Mouse (Mus musculus) thymus, adult 2 months (tissue): Measurements from ENCODE around the gene Zfp777. TPM values are rescaled to one million over a fixed set of nuclear protein-coding genes. Genes with fewer than 3 reads are reported as not detected.
A peak's percentile ranks its signal among the peaks of the same experiment; 100 is the strongest.

ENCODE experiments used
- DNase-seq: peaks from one replicate; pipeline ENCODE4 v3.0.0; 2021
- H3K27ac ChIP-seq: fragments of 200-500 bp; 2 replicates; pipeline ENCODE4 v1.5.1; 2012; ENCODE audit warnings: low read length, control low read depth; ENCODE audit not compliant: control insufficient read depth, insufficient read depth
- H3K27me3 ChIP-seq: fragments of 200-500 bp; 2 replicates; pipeline ENCODE4 v1.6.1; 2012; ENCODE audit warnings: mild to moderate bottlenecking, low read length, moderate library complexity, mixed read lengths; ENCODE audit not compliant: control insufficient read depth, insufficient read depth
- H3K36me3 ChIP-seq: fragments of 200-500 bp; 2 replicates; pipeline ENCODE4 v1.6.1; 2012; ENCODE audit warnings: mild to moderate bottlenecking, low read length, moderate library complexity; ENCODE audit not compliant: control insufficient read depth, insufficient read depth
- H3K4me1 ChIP-seq: fragments of 200-500 bp; replicated peaks from 2 replicates; pipeline ENCODE4 v1.6.1; 2012; ENCODE audit warnings: low read length; ENCODE audit not compliant: control insufficient read depth, insufficient read depth
- H3K4me3 ChIP-seq: fragments of 200-500 bp; 2 replicates; pipeline ENCODE4 v1.5.1; 2012; ENCODE audit warnings: mild to moderate bottlenecking, low read length, control low read depth, moderate library complexity; ENCODE audit not compliant: control insufficient read depth, insufficient read depth
- CTCF ChIP-seq: fragments of 200-500 bp; IDR thresholded peaks from 2 replicates; pipeline ENCODE4 v1.5.1; 2012; ENCODE audit warnings: mild to moderate bottlenecking, control low read depth, low read length, moderate library complexity, borderline replicate concordance; ENCODE audit not compliant: control insufficient read depth, poor library complexity, insufficient read depth; ENCODE audit errors: extremely low read depth
- POLR2A ChIP-seq: fragments of 200-500 bp; IDR thresholded peaks from 2 replicates; pipeline ENCODE4 v1.6.1; 2012; ENCODE audit warnings: mild to moderate bottlenecking, low read length, control low read depth, moderate library complexity; ENCODE audit not compliant: control insufficient read depth, poor library complexity, insufficient read depth; ENCODE audit errors: extremely low read depth
- WGBS: fragments of 180-500 bp; shearing (Covaris S2); methylation state at CpG from one replicate; pipeline ENCODE4 v1.1.7; 2018; 5-methylcytosine and 5-hydroxymethylcytosine counted together
- polyA plus RNA-seq: library from polyadenylated mRNA; depleted of rRNA; stranded (reverse); fragments of >200 nt; gene quantifications from 2 replicates; pipeline ENCODE4 v1.2.3, GENCODE M21; 2012; rRNA removed

Zfp777 gene
- polyA plus RNA-seq = 43.5 and 45.5 TPM in 2 replicates

DNA sequence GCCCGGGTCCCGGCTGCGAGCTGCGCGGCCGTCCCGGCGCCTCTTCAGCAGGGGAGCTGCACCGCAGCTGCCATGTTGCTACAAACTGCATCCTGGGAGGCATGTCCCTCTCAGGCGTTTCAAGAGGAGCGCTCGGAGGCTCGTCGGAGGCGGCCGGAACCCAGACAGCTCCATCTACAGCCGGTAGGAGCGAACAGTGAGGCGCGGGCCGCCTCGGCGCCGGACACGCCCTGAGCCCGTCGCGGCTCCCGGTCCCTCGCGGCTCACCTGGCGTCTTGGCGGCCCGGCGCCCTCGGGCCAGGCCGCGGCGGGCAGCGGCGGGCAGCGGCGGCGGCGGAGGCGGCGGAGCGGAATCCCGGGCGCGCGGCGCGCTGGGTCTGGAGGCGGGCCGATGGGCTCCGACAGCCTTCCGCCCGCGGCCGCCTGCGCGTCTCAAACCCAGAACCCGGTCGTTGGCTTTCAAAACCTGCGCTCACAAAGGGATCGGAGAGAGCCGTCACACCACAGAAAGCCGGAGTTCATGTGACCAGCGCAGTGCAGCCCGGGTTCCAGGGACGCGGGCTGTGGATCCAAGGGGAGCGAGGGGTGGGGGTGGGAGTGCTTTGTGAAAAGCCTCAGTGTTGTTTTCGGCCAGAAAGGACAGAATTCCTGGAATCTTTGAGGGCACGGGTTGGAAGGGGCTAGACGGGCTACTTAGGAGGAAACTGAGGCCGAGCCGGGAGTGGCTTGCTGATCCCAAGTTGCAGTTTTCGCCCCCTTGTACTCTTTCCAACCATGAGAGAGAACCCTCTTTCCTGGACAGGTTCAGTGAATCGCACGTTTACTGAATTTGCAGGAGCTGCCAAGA, at the start of gene Zfp777:
TSS of gene Zfp777 (minus strand) at position 486 of the 847 bp plus-strand sequence.
- Histone ChIP-seq H3K36me3 (peaks cover 7% of the 10 kb centered on the region), H3K27ac (no peak within 1 kb of the TSS), H3K4me3 (peak within 1 kb of the TSS; percentile 75), H3K4me1 (peaks cover 13% of the 10 kb centered on the region), H3K27me3 (no peaks in the 10 kb centered on the region)
- peak; percentile 77 for DNase-seq
- 2% methylated on average over 82 of the region's 82 CpGs for WGBS
- TF ChIP-seq POLR2A = peak; percentile 41; the same call in 1 of the 2 replicates
- TF ChIP-seq CTCF = peak; percentile 68; the same call in 1 of the 2 replicates

- 44% methylated on average over 14 of the region's 14 CpGs for WGBS
- Histone ChIP-seq H3K27me3 (no peaks in the 10 kb centered on the region), H3K4me1 (peaks cover 14% of the 10 kb centered on the region), H3K27ac (no peak overlapping the region), H3K36me3 (peaks cover 12% of the 10 kb centered on the region), H3K4me3 (no peak overlapping the region)
- no peak for TF ChIP-seq CTCF
- no peak for TF ChIP-seq POLR2A
- DNase-seq = no peak
These were observed 38.4 kb upstream of the Zfp777 start for GRCm38 (mm10) chr6:48086957-48087715.

GRCm38 (mm10) chr6:48086471-48086878, 37.8 kb upstream of the Zfp777 start, which contains the start of gene Zfp746:
TSS of gene Zfp746 (minus strand) at chr6:48086593.
- peak; percentile 95 for DNase-seq
- Histone ChIP-seq H3K36me3 (peaks cover 19% of the 10 kb centered on the region), H3K4me3 (peak within 1 kb of the TSS; percentile 72), H3K27me3 (no peaks in the 10 kb centered on the region), H3K27ac (peak within 1 kb of the TSS; percentile 5; the same call in 1 of the 2 replicates), H3K4me1 (peaks cover 16% of the 10 kb centered on the region)
- TF ChIP-seq CTCF = peak; percentile 92
- TF ChIP-seq POLR2A = peak; percentile 79
- WGBS = 2% methylated on average over 53 of the region's 53 CpGs

DNA sequence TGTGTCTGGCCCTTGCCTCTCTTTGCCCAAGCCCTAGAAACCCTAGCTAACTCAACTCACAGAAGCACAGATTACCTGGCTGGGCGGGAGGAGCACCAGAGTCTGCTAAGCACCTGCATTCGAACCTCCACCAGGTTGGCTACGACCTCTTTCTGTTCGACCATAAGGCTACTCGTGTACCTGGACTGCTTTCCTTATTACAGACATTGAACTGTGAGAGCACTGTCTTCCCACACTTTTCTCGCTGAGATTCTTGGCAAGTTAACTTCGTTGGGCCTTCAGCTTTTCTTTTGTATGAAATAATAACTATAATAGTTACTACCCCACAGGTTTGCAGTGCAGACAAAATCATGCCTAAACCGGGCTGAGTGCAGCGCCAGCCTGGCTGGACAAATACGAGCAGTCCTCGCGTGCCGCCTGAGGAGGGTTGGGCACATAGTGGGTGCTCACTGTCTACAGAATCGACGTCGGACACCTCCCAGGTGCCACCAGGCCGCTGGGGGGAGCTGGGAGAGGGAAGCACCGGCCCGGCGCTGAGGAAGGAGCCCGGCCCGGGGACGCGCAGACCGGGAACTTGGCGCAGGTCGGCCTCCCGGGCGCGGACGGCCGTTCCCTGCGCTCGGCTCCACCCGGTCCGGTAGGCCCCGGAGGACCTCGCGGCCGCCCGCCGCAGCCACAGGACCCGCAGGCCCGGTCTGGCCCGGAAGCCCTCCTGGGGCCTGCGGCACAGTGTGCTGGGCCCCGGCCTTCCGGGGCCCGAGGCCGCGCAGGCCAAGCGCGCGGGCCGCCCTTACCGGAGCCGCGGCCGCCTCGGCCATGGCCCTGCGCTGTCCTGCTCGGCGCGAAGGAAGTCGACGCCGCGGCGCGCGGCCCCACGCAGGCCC, 37.1 kb upstream of the Zfp777 start:
- peaks cover 26% of the 10 kb centered on the region for H3K36me3 ChIP-seq
- H3K27ac ChIP-seq = peak overlapping the region; percentile 5; the same call in 1 of the 2 replicates
- DNase-seq = peak; percentile 77
- no peak for TF ChIP-seq POLR2A
- TF ChIP-seq CTCF = peak; percentile 58; the same call in 1 of the 2 replicates
- peaks cover 17% of the 10 kb centered on the region for H3K4me1 ChIP-seq
- peak overlapping the region; percentile 72 for H3K4me3 ChIP-seq
- WGBS = 3% methylated on average over 72 of the region's 72 CpGs
- H3K27me3 ChIP-seq = no peaks in the 10 kb centered on the region

DNA sequence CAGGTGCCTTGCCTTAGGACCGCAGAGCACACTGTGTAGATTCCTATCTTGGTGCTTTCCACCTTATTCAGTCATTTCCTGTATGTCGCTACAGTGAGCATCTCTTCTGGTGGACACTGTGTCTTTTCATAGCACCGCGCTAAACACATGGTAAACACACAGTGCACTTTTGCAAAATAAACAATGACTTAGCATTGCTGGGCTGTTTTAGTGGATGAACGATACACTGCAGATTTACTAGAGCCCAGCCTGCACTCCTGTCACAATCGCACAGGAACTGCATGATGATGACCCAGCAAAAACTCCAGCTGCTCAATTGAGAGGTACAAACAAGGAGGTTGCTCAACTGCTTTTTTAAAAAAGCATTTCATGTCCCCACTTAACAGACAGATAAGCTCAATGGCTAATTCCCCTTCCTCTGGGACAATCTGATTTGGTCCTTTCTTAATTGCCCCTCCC, 35.1 kb upstream of the Zfp777 start:
- 27% methylated on average over 6 of the region's 6 CpGs for WGBS

More for the DNA sequence above, 35.1 kb upstream of the Zfp777 start:
- no peak for DNase-seq
- TF ChIP-seq POLR2A (no peak), CTCF (no peak)
- Histone ChIP-seq H3K36me3 (peaks cover 43% of the 10 kb centered on the region), H3K4me1 (peaks cover 17% of the 10 kb centered on the region), H3K27me3 (no peaks in the 10 kb centered on the region), H3K27ac (no peak overlapping the region), H3K4me3 (no peak overlapping the region)
